Mouse (Mus musculus) ovary, postnatal 14 days (tissue): ENCODE data around the gene Foxe3.

Source experiments
- DNase-seq: peaks from one replicate; pipeline ENCODE4 v3.0.0; 2022; ENCODE audit warnings: low spot score

The Foxe3 gene

DNA sequence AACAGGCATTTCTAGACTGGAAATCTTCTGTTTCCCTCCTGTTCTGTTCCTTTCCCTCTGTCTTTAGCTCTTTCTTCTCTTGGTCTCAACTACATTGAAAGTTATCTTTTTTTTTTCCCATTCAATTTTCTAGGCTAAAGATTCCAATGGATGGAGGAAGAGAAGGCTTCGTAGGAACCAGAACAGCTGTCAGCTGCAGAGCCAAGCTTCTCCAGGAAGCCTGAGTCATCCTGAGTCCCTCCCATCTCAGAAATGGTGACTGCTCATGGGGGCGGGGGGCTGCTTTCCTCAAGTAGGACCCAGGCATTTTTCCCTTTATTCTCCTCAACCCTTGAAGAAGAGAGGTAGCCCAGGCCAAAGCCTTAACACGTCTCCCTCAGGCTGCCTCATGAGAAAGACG is 9.8 kb downstream of the Foxe3 start:
- DNase-seq = no peak

DNA sequence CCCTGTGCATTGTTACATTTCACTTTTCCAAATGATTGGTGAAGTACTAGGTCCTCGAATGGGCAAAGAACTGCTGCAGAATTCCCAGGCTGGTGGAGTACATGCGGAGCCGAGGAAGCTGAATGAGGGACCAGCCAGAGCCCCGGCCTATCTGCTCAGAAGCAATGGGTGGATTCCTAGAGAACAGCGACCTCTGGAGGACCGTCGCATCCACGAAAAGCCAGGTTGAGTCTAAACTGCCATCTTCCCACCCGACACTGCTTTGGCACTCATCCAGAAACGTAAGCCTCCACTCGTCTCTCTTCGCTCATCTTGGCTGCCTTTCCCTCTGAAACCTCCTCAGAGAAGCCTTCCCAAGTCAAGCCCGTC is 12.2 kb downstream of the Foxe3 start:
- DNase-seq = peak; percentile 38

DNA sequence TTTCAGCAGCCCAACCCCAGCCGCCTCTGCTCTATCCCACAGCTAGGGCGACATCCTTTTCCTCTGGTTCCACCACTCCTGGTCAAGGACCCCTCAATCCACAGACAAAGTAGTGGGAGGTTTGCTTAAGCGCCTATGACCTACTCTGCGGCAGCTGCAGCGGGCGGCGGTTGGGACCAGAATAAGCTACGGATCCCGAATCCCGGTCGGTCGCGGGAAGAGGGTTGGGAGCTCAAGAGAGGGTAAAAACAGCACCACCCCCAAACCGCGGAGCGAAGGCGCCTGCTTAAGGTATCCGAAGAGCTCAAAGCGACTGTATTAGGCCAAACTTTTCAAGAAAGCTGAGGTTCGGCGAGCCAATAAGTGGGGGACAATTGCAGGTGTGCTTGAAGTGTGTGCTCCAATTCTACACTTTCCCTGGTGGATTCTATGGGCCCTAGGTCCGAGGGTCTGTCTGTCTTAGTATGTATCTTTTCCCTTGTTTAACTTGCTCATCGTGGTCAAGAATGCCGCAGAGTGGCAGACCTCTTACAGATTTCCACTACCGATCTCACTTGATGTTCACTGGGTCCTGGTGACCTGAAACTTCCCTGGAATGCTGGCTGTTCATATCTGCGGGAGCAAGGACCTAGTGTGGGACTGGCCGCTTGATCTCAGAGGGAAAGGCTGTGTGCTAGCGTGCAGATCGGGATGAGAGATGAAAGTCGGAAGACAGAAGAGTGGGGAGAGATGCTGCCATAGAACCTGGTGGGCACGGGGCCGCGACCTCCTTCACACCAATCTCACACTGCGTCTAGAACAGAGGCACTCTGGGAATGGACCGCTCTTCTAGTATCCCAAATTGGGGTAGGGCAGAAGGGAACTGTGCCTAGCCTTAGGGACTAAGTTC is 12.9 kb downstream of the Foxe3 start:
- DNase-seq = no peak

DNA sequence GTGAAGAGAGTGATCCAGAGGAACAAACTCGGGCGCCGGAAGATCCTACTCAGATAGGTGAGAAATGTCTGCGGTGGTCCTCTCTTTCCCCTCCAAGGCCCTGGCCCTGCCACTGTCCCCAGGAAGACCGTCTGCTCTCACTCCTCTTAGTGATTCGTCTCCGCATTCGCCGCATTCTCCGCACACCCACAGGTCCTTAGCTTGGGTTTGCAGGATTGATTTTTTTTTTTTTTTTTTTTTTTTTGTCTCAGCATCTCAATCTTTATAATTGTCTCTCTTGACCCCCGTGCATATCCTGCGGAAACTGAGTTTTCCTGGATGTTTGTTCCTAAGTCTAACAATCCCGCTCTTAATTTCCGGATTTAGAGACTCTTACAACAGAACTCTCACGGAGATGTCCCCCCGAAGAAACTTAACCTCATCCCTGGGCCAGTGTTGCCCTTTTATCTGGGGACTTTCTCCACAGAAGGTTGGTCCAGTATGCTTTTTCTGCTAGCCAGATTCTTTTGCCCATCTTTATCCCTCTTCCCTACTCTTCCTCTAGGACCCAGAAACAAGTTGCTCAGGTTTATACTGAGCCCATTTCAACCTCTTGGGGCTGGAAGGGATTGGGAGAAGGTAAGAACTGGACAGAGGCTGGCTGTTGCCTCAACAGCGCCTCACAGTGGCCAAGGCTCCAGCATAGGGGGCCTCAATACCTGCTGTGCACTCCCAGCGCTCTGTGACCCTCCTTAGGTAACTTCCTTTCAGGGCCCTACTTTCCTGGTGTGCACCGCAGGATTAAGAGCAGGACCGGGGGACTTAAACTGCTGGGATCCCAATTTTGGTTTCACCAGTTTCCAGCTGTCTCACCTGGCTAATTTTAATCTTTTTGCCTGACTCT is 16.0 kb downstream of the Foxe3 start:
- peak; percentile 15 for DNase-seq

DNA sequence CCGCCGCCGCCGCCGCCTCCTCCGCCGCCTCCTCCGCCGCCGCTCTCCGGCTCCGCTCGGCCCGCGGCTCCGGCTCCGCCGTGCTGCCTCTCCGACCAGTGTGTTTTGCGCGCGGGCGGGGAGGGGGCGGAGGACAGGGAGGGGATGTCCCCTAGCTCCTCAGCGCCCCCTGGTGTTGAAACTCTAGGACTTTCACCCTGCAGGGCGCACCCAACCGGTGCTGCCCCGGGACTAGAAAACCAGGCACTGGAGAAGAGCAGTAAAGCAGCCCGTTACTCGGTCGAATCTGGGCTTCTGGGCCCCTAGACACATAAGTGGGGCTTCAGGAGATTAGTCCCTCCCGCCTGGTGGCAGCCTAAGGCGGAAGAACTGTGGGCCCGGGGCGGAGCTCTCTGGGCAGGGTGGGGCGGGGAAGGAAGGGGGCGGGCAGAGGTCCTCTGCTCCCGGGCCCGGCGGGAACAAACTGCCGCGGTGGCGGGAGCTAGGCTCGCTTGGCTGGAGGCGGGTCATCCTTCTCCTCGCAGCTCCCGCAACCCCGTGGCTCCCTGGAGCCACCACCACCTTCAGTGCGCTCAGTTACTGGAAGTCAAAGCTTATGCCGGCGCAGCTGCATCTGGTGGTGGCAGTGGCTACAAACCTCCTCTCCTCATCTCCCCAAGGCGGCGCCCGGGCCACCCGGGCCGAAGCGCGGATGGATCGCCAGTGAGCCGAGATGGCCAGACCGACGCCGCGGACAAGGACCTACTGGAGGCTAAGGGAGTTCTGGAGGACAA is 16.8 kb downstream of the Foxe3 start, which contains the start of gene Foxd2:
Foxd2 (minus strand) TSS at position 45 of the 773 bp plus-strand sequence.
- DNase-seq = peak; percentile 91

DNA sequence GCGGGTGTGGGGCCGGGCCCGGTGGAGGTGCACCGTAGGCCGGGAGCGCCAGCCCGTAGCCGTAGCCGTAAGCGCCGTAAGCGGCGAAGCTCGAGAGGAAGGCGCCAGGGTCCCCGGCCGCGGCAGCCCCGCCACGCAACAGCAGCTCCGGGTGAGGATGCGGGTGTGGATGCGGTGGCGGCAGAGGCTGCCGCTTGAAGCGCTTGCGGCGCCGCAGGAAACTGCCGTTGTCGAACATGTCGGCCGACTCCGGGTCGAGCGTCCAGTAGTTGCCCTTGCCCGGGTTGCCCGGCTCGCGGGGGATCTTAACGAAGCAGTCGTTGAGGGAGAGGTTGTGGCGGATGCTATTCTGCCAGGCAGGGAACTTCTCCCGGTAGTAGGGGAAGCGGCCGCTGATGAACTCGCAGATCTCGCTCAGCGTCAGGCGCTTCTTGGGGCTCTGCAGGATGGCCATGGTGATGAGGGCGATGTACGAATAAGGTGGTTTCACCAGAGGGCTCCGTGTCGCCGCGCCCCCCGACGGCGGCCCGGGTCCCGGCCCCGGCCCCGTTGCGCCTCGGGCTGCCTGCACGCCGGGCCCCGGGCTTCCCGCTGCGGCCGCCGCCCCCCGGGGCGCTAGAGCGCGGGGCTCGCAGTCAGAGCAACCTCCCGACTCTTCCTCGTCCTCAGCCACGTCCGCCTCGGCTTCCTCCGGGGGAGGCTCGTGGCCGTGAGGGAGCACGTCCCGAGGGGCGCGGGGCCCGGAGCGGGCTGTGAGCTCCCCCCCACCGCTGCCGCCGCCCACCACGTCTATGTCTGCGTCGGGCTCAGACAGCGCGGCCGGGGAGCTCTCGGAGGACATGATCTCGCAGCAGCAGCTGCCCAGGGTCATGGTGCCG is 17.6 kb downstream of the Foxe3 start:
- DNase-seq = peak; percentile 13

DNA sequence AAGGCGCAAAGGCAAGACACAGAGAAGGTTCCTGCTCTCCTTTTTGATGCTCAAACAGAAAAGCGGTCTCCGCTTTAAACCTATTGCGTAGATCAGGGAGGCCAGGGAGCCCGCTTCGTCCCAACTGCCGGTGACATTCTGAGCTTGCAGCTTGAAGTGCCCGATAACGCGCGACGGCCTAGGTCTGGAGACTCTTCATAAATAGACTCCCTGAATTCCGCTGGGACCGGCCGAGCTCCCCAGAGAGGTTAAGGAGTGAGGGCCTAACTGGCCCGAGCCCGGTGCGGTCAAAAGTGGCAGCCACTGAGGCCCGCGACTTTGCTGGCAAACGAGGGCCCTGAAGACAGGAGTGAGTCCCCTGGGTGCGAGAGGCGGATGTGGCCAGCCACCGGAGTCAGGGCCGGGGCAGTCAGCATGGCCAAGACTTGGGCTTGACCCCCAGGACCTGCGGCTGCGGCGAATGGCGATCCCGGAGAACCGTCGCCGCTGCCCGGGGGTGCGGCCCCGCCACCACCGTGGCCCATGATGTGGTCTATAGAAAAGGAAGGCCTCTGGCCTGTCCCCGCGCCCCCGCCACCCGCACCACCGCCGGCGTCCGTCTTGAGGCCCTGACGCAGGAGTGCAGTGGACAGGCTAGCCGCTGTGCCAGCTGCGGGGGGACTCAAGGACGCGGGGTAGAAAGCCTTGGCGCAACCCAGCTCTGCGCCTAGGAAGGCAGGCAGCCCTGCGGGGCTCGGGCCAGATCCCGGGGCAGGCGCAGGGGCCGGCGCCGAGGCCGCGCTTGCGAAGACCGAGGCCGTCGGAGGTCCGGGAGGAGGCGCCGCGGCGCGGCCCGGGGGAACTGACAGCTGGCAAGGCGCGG is 18.5 kb downstream of the Foxe3 start:
- no peak for DNase-seq

DNA sequence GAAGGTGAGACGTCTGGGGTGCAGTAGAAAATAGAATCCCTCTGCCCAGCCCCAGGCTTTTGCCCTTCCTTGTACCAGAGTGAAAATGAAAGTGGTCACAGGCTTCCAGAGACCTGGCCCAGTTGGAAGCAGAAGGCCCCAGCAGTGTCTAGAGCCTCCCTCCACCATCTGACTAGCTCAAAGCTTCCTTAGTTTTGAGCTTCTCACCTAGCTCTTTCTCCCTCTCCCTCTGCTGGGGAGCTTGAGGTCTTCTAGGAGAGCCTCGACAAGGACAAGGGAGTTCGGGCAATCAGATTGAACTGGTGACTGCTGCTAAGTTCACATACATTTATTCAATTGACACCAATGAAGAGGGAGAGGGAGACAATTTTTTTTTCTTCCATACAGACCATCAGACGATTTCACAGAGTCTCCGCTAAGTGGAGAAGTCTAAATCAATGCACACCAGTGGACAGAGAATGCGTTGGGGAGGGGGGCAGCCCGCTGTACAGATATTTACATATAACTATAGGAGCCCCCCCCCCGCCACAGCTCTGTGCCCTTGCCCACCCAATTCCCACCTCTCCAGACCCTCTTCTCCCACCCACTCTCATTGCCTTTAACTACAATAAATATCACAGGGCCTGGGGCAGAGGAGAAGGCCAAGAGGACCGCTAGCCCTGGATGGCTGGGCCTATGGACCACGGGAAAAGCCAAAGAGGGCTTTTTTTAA is 19.7 kb downstream of the Foxe3 start:
- DNase-seq = no peak

DNA sequence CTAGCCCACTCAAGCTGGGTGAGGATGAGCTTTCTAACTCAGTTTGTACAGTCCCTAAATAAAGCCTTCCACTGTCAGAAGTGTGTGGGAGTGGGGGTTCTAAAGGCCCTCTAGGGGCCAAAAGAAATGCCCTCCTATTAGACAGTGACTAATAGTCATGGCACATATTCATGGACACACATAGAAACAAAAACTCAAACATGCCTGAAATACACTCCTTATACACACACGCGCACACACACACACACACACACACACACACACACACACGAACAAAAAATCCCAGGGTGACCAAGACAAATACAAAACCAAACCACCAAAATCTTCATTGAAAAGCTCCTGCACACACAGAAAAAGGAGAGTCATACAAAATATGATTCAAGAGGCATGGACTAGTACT is 20.3 kb downstream of the Foxe3 start:
- DNase-seq = no peak

DNA sequence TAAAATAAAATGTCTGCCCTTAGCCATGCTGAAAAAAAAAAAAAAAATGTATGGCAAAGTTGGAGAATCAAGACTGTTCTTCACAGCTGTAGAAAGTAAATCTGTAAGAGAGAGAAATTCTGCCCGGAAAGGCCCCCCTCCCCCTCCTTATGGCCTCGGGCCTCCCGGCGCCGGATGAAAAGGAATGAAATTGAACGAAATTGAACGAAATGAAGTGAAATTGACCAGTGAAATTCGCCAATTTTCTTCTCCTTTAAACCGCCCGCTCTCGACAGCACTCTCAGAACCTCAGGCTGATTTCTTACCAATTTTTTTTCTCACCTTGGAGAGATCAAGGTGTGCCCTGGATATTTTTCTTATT is 22.4 kb downstream of the Foxe3 start:
- DNase-seq = no peak

DNA sequence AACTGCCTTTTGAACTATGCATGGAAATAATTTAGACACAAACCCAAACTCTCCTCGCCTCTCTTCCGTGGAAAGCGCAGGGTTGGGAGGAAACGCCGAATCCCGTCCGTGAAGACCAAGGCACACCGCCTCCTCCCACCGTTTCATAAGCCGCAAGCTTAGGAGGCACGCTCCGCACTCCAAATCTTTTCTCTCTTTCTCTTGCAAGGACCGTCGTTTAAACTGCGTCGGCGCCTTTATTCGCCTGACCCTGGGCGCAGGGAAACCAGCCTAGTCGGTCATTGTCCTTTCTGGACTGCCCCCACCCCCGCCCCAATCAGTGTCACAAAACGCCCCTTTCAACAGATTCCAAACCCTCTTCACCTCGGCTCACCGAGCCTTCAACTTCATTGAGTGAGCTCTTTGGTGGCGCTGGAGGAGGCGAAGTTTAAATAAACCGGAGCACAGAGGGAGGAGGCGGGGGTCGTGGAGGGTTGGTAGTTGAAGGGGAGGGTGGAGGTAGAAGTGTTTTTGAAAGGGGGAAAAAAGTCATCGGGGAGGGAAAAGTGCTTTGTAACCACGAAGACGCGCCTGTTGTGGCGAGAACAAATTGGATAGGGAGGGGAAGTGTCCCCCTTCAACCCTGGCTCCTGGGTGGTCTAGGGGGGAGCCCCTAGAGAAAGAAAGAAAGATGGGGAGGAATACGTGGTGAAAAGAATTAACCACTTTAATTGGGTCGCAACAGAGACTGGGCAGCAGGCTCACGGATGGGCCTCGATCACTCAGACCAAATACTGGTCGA is 23.0 kb downstream of the Foxe3 start:
- DNase-seq = no peak

DNA sequence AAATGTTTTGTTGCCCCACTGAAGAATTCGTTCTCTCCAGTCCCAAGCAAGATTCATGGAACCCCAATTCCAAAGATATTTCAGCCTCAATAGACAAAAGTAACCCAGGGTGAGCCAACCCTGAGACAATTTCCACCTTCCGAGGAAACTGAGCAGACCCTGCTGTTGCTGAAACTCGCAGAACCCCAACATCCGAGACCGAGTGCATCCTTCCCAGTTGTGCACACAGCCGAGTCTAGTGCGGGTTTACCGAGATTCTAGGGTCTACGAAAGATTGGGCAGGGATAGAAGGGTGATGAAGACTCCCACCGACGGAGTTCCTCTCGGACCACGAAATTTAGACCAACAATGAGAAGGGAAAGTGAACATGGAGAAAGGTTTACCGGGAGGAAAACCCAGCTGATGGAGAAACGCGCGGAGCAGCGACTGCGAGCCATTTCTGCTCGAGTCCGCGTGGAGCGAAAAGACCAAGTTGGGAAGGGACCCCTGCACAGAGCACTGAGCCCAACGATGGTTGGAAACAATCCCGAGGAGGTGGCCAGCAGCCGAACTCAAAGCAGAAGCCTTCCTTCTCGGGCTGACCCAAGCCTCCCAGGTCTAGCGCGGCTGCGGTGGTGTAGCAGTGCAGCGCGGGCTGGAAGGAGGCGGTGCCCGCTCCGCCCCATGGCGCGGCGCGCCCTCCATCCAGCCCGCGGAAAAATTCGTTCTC is 24.0 kb downstream of the Foxe3 start:
- no peak for DNase-seq

DNA sequence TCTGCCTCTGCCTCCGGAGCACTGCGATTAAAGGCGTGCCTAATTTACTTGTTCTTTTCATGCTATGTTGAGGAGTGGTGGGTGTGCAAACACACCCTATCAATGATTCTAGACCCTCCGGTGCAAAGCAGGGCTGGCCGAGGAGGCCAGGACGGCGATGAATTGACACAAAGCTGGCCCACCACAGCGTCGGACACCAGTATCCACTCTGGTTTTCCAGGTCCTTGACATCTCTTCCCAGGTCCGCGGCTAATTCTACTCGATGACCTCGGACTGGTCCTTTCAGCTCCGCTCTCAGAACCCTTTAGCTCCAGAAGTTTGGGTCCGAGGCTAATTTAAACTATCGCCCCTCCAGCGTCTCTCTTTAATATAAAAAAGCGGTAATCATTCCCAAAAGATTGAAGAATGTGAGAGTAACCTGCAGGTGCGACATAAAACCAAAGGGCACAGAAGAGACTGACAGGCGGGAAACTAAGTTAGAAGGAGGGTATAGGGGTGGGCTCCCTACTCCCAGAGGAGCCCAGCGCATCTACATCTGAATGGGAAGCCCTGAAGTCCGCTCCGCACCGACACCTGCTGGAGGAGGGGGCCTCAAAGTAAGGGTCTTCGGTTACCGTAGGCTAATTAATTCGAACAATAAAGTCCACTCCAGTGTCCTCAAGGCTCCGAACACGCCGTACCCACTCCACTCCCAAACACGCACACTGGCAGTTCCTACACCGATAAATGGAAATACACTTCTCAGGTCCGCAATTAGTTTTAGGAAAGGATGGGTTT is 24.8 kb downstream of the Foxe3 start:
- no peak for DNase-seq

DNA sequence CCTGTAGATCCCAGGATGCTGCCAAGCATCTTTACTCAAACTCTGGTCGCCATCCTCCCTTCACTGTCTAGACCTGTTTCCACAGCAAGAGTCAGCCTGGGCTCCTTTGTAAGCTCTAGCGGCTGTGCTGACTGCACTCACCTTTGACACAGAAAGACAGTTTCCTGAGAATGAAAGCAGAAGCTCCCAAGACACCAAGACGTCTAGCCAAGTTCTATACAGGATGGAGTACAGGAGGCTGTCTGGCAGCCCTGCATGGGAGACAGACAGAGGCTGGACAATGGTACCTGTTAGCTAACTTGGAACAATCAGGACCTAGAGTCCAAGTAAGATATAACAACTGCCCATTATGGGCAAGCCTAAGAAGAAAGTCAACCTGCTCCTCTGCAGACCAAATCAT is 25.9 kb downstream of the Foxe3 start:
- DNase-seq = no peak

DNA sequence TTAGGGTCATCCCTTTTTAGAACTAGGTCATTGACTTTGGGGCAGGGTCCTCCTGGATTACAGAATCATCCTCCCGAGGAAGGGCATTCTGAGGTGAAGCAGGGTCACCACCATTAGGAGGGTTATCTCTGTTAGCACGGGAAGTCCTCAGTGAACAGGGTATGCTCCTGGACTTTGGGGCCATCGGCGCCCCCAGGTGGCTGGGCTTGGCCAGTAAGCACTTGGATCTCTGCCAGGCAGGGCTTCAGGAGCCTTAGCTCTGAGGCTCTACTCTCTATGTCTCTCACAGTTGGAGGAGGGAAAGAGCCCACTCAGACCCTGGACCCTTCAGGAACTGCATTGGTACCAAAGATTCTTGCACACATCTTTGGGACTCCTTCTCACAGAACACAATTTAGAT is 28.0 kb downstream of the Foxe3 start:
- DNase-seq = peak; percentile 33

DNA sequence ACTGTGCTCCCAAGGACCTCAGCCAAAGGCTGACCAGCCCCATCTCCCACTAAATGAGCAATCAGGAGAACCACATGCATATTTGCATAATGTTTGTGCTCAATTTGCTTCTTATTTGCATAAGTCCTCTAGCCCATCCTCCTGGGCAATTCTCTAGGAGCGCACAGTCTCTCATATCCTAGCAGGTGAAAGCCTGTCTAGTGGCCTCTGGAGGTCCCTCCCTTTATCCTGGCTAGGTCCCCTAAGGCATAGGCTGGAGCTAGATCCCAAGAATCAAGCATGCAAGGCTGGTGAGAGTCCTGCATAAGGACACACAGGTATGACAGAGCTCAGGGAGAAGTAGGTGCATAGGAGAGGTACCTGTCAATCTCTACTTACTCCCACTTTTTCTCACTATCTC is 43.6 kb downstream of the Foxe3 start:
- DNase-seq = no peak

DNA sequence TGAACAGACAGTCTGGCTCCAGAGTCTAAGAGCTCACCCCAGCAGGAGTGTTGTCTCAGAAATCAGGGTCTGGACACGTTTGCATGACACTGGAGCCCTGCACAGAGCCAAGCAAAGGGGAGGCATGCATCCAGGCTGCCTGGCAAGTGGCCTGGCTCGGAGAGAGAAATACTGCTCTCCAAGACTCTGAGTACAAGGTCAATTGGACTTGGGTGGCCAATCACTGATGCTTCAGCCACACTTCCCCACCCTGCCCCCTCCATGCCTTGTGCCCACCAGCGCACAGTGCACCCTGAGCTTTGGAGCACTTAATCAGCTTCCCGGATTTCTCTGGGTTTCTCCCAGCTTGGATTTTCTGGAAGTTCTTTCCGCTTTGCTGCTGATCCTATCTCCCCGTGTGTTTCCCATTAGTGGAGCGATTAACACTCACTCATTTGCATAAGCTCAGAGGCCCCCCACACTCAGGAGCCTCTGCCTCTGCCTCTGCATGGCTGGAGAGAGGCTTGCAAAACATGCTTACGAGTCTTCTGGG is 49.3 kb downstream of the Foxe3 start:
- no peak for DNase-seq
